Mouse (Mus musculus) megakaryocyte, adult 5-6 weeks (primary cell): Measurements from ENCODE around the gene Rprd2. TPM values are rescaled to one million over a fixed set of nuclear protein-coding genes. Genes with fewer than 3 reads are reported as not detected.
"Not testable (repeated sequence)": the region's sequence is repeated elsewhere in the genome, so short reads cannot be mapped to it uniquely, and the experiment has no call there.

Experiments used
- ATAC-seq: 2 replicates; pipeline ENCODE4 v1.8.0; 2016; ENCODE audit warnings: mild to moderate bottlenecking, inconsistent platforms; ENCODE audit not compliant: poor library complexity, severe bottlenecking
- total RNA-seq, 2 experiments: library from RNA; stranded (forward) in 1 of 2; stranded (reverse) in 1 of 2; fragments of 153-499, 151-499 nt in 1 of 2; fragments of 221-1000, 200-1000 nt in 1 of 2; gene quantifications; 2 replicates each; pipeline versions ENCODE4 v1.2.3 to v1.2.4; 2015 to 2017

Gene Rprd2
- total RNA-seq, 2 experiments from 2014 or later: 17.9 to 57.0 TPM

DNA sequence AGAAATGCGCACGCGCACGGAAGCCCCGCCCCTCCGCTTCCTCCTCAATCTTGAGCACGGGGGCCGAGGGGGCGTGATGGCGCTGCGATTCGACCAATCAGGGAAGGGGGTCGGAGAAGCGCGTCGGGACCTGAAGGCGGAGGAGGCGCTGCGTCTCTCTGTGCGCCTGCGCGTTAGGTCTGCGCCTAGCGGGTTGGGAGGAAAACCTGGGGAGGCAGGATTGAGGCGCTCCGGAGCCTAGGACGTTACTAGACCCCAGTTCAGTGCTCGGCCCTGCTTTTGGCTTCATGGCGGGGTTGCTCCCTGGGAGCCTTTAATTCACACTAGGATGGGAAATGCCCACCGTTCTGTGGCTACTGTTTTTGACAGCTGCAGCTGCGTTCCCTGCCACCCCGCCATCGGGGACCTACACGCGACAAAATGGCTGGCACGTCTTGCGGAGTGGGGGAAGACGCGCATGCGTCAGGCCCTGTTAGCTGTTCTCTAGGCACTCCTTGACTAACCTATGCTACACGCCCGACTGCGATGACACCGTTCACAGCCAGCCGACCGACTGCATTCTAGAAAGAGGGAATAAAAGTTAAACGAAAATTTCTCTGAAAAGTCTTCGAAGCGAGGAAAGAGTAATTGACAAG lies 805 bp upstream of the Rprd2 start:
- ATAC-seq: peak; percentile 93

DNA sequence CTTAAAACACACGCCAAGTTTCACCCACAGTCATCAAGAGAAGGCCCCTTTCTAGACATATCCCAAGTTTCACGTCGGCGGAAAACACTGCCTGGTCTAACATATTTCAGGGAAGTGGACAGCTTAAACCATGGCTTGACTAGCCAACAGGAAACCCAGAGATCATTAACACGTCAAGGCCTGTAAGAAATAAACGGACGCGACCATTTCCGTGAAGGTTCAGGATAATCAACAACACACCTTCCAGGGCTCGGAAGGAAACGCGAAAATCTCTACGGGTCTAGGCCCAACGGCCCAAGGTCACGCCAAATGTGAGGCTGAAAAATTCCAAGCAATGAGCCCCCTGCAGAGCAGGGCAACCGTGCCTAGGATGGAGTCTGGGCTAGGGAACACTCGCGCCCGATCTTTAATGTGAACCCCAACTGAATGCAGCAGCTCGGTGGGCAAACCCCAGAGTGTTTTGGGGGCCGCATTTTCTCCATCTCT lies 594 bp downstream of the Rprd2 start:
- no peak for ATAC-seq

DNA sequence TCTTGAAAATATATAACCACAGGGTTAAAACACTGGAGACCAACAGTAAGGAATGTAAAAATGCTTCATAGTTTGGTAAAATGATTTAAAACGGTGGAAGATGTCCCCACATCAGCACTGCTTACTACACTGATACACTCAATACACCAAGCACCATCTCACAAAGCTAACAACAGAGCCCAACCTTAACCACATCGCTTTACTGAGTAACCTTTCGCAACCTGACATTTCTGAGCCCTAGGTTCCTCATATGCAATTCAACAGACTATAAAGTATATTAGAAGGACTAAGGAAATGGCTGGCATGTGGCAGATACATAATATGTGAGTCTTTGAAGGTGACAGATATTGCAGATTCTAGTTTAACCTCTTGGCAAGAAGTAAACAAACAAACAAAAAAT lies 2.0 kb downstream of the Rprd2 start:
- ATAC-seq: peak; percentile 38; the same call in 1 of the 2 replicates

DNA sequence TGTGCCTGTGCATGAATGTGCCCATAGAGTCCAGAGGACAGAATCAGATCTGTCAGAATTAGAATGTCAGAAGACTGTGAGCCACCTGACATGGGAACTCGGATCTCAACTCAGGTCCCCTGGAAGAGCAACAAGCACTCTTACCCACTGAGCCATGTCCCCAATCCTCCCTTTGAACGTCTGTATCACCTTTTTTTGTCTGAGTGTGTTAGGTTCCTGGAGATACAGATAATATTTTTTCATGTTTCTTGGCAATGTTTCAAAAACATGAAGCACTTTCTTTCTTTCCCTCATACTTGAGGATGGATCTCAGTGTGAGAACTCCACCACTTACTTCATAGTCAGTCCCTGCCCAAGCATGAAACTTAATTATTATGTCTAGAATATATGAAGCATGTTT lies 10.3 kb downstream of the Rprd2 start:
- ATAC-seq: no peak

DNA sequence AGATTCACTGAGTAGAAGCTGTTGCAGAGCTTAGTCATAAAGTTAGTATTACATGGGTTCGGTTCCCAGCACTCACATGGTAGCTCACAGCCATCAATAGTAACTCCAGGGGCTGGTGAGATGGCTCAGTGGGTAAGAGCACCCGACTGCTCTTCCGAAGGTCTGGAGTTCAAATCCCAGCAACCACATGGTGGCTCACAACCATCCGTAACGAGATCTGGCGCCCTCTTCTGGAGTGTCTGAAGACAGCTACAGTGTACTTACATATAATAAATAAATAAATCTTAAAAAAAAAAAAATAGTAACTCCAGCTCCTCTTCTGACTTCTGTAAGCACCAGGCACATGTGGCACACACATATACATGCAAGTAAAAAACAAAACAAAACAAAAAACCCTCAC lies 11.0 kb downstream of the Rprd2 start:
- not testable (repeated sequence) for ATAC-seq

DNA sequence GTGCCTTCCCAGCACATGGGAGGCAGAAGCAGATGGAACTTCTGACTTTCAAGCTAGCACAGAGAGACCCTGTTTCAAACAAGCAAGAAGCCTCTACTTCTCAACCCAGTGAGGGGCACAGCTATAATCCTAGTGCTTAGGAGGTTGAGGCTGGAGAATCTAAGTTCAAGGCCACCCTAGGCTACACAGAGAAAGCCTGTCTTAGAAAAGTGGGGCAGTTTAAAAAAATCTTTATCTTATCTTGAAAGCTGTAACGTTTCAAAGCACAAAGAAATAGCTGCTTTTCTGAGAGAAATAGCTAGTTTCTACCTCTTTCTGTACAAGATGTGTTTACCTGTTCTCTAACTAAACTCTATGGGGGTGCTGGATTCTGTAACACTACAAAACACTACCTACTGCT lies 12.0 kb downstream of the Rprd2 start:
- ATAC-seq: no peak

DNA sequence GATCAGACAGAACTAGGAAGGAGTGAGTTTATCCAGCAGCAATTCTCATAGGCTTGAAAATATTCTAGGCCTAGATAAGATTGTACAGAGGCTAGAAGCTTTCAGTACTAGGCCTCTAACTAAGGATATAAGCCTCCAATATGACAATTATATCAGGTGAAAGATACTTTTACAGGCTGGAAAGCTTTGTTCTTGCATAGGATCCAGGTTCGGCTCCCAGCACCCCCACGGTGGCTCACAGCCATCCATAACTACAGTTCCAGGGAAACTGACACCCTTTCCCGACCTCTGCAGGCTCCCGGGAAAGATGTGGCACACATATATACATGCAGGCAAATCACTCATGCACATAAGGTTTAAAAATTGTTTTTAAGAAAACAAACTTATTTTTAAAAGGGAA lies 14.8 kb downstream of the Rprd2 start:
- ATAC-seq: no peak

DNA sequence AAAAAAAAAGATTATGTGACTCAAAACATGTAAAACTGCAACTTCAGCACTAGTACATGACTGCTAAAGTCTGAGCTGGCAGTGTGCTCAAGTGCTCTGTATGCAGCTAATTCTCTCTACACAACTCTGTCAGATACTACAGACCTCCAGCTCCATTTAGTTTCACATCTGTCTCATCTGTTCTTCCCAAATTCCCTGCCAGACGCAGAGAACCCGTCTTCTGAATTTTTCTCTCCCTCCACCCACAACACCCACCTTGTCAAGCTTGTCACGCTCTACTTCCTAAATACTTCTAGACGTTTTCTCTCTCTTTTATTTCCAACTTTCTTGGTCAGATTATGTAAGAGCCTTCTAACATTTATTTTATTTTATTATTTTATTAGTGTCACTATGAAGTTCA lies 19.9 kb downstream of the Rprd2 start:
- no peak for ATAC-seq

DNA sequence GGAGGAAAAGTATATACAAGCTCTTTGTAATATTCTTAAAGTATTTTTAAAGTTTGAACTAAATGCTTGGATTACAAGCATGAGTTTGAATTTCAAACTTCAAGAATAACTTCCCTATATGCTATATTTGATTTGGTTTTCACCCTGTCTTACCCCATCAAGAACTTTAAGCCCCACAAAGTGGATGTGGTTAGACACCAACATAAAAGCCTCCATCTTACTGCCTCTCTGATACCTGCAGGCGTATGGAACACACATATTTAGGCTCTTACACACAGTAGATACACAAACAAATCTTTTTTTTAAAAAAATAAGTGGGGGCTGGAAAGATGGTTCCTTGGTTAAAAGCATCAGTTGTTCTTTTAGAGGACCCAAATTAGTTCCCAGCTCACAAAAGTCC lies 24.4 kb downstream of the Rprd2 start:
- no peak for ATAC-seq

DNA sequence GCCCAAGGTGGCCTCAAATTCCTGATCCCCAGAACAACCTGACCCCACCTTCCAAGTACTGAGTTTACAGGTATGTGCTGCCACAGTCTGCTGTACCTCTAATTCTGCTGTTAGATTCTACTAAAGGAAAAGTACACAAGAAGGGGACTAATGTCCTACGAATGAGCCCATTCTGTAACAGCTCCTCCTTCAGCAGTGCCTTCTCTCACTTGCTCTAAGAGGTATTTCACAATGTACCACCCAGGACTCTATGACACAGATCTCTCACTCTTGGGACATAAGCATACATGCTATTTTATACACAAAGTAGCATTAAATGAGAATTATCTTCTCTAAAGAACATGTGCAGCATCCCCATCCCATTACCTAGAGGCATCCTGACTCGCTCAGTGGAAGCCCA lies 25.0 kb downstream of the Rprd2 start:
- ATAC-seq: no peak

DNA sequence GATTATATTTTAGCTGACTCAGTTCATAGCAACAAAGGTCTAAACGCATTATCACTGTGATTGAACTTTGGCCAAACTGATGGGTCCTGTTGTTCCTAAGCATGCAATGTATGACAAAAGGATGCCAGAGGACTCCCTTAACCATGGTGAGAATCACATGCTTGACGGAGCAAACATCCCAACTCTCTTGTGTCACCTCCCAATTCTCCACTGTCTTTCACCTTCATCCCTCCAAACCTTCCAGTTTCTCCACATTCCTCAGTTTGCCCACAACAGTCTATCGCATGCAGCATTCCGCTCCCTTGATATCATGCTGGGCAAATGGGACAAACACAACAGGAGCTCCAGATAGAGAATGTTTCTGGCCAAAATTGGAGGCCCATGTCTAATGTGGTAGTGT lies 33.2 kb downstream of the Rprd2 start:
- ATAC-seq: no peak

DNA sequence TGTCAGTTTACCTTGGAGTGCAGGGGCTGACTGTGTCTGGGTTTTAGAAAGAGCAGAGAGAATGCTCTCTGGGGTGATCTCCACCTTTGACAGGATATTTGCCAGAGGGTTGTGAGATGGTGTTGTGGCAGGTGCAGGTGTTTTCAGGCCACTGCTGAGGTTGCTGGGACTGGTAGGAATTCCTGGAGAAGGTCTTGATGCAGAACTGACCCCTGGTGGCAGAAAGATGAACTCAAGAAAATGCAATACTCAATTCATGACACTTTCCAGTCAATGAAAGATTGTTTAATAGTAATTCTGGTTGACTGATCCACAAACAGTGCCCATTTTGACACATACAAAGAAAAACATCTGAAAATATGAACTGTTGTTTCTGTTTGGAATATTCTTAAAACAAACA lies 46.7 kb downstream of the Rprd2 start:
- ATAC-seq: no peak

DNA sequence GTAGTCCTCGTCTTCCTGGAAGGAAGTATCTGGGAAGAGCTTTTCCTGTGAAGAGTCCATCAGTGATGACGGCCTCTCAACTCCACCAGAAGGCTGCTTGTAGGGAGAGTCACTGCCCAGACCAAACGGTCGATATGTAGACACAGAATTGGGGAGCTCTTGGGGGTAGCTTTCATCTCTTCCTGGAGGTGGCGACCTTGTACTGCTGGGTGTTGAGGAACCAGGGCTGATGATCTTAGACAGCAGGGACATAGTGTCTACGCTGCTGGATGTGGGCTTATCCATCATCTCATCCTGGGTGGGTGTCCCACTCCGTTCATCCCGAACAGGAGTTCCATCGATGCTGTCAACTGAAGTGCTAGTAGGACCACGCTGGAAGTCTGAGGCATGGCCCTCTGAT lies 53.1 kb downstream of the Rprd2 start:
- no peak for ATAC-seq

DNA sequence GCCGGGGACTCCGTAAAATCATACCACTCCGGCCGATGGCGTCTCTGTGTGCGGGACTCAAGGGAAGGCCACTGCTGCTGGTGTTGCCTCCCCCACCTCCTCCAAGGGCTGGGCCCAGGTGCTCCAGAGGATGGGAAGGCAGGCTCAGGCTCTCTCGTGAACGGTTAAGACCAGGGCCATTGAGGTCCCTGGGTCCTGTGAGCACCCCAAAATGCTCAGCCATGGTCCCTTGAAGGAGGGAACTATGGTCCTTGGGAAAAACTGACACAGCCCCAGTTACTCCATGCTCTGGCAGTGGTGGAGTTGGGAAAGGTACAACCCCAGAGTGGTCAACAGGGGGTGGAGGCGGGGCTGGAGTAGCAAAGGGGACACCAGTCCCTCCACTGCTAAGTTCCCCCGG lies 54.9 kb downstream of the Rprd2 start:
- ATAC-seq: no peak

DNA sequence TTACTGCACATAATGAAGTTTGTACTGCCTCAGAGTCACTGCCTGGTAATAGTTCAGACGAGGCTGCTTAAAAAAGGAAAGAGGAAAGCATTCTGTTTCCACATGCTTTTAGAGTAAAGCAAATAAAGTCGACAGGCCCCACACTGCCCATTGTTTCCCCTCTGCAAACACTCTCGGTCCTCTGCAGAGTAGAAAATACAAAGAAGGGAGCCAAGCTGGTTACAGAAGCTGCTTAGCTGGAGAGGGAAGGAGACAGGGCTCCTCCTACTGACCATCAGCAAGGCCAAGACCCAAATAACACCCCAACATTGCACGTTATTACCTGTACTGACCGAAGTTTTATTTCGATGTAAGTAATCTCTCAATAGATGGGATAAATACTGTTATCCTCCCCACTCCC lies 55.7 kb downstream of the Rprd2 start:
- ATAC-seq: no peak

DNA sequence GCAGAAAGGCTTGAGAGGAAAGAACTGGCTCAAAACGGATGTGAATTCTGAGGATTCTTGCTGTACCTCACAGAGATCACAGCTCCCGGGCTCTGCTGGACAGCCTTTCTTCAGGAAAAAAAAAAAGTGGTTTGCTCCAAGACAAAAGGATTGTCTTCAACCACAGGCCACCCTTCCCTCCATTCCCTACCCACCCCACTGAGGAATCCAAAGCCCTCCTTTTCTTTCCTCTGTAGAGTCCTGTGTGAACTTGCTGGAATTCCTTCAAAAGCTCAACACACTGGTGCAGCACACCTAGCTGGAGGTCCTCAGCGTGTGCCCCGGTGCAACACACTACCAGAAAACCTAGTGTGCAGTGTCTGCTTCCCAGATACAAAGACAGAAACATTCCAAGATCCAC lies 56.9 kb downstream of the Rprd2 start:
- no peak for ATAC-seq

DNA sequence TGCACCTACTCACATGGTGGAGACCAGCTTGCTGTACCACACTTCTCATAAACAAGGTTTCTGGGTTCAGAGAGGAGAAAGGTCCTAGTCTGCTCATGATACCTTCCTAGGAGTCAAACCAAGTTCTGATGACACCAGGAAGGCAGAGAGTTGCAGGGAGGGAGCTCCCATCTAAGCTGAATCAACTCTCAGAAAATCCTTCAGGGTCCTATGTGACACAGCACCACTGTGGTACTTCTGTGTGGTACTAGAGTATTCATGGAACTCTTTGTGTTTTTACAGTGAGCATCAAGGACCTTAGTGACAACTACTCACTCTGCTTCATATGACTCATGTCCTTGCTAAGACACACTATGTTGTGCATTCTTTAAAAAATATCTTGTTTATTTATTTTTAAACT lies 58.0 kb downstream of the Rprd2 start:
- ATAC-seq: no peak

DNA sequence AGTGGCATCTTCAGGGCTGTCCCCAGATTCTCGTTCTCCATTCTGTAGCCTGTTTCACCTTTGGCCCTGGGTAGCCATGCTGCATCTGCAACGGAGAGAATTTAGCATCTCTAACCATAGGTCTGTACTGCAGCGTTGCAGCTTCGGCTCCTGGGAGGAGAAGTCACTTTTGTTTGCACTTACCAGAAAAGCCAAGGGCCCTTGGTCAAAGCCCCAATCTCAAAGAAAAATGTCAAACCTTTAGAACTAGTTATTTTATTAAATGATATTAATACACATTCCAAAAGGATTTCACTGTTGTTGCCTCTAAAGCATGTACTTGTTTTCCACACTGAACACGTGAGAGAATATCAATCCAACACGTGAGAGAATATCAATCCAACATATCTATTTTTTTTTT lies 58.6 kb downstream of the Rprd2 start, which contains the start of gene Tars2:
Gene Tars2, minus strand, starts transcription at position 101 of the 400 bp plus-strand sequence.
- ATAC-seq: no peak

DNA sequence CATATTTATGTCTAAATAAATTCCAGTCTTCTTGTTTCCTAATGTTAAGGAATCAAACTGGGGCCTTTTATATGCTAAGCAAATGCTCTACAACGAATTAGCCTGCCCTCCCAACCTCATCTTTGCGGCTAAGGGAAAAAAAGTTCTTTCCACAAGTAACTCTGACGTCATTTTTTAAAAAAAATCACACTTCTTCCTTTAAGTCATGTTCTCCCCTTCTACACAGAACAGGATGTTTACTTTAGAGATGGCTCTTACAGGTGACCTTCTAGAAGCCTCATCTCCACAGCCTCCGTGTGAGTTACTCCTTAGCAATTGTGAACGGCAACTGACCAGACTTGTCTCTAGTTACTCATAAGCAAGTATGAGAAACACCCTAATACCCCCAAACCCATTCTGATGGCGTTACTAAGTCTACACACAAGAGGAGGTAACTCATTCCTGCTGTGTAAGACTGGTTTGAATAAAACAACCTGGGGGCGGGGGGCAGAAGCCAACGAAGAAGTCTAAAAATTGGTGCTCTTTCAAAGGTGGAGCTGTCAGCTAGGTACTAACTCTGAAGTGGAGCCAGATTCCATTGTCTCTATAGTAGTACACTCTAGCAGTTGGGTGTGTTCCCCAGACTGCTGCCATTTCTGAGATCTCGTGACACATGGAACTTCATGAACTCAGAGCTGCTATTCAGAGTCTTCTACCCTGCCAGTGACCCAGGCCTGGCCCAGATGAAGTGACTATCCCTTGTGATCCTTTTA lies 60.0 kb downstream of the Rprd2 start:
- ATAC-seq: no peak

DNA sequence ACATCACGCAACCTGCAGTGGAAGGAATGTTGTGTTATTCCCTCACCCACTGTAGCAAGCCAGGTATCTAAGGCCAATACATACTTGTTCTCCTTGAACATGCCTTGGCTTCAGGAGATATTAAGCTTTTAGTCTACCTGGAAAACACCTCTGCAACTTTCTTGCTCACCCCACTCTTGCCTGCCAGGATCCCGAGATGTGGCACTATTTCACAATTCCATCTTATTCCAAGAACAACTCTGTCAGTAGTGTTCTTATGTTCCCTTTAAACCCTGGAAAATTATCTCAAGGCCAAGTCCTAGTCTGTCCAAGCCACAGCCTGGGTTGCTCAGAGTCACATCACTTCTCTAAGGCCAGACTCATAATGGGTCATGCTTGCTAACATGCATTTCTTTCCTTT lies 61.9 kb downstream of the Rprd2 start:
- ATAC-seq: no peak

DNA sequence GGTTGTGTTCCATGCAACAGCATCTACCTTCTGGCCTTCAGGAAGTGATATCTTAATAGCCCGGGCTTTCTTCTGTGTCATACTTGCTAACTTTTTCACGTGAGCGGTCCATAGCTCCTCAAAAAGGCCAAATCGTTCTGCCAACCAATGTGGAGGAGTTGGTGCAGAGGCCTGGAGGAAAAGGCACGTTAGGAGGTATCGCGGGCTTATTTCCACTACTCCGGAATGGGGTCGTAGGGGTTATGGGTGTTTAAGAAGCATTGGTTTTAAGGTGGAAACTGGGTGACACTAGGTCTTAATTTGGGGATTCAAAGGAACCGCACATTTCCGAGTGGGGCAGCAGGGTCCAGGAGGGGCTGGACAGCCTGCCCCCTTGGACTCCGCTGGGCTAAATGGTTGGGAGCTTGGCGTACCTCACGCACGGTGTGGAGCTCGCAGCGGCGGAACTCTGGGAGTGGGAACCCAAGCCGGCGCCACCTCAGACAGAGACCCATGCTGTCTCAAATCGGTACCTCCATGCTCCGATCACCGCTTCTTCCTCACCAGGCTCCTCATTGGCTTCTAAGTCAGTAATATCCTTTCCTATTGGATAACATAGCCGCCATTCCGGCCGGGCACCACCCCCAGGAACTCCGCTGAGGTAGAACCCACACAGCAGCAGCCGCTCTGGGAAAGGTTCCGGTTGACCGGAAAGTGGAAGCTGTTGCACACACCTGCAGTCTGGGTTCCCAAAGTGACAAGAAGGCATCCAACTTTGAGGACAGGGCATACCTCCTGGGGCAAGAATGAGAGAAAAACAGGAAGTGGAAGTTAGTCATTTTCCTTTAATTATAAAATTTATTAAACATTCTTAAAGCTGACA lies 64.1 kb downstream of the Rprd2 start:
- ATAC-seq: peak; percentile 98

DNA sequence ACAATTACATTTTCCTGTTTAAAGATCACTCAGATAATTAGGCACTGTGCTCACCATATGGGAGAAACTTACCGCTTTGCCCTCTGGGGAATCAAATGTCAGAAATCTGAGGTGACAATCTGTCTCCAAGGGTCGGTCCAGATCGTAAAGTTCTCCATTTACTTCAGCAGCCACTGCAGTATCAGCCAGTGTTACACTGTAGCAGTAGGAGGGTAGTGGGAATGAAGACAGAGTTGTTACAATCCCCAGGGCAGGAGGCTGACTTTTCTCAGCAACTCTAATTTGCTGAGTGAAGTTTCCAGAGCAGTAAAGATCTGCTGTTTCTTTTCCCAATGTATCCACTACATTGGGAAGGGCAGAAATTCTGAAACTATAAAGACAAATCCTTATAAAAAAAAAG lies 65.7 kb downstream of the Rprd2 start:
- ATAC-seq: no peak
